Mouse (Mus musculus): ENCODE measurements around the gene Fbxw4. TPM values are rescaled to one million over a fixed set of nuclear protein-coding genes. Genes with fewer than 3 reads are reported as not detected.
"Not testable (repeated sequence)": the region's sequence is repeated elsewhere in the genome, so short reads cannot be mapped to it uniquely, and the experiment has no call there.

The Fbxw4 gene
- polyA plus RNA-seq, 1 experiment = 44.8 TPM

DNA sequence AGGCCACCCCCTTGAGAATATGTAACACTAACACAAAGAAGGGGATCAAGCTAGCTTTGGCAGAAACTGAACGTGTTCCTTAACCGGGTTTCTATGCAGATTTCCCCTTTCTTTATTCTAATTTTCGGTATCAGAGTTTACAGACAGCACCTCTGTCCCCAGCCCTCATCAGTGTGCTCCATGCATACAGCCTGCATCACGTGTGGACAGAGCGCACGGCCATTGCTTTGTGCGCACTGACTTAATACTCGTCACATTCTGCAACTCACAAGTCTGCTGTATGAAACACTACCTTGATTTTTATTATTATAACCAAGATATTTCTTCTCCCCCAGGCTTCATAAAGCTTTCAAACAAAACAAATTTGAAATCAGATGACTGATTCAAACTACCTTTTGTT, 4.2 kb downstream of the Fbxw4 start:
- peaks cover 6% of the 10 kb centered on the region for H3K4me1 ChIP-seq (ENCODE audit: control insufficient read depth, insufficient read depth, low read length)
- TF ChIP-seq POLR2A (IDR thresholded peaks at IDR 0.05; ENCODE audit: borderline replicate concordance, insufficient read depth, low read length) (no peak), CTCF (IDR thresholded peaks at IDR 0.05; ENCODE audit: borderline replicate concordance, insufficient read depth, low read depth, low read length) (no peak)
- no peak for DNase-seq
- H3K27me3 ChIP-seq (ENCODE audit: control insufficient read depth, insufficient read depth, low read length) = no peaks in the 10 kb centered on the region
- H3K27ac ChIP-seq (ENCODE audit: insufficient read depth, low read length) = no peak overlapping the region
- 79% methylated on average over 8 of the region's 8 CpGs for WGBS
- no peak overlapping the region for H3K4me3 ChIP-seq (replicated peaks; ENCODE audit: insufficient read depth, low read depth, low read length)

DNA sequence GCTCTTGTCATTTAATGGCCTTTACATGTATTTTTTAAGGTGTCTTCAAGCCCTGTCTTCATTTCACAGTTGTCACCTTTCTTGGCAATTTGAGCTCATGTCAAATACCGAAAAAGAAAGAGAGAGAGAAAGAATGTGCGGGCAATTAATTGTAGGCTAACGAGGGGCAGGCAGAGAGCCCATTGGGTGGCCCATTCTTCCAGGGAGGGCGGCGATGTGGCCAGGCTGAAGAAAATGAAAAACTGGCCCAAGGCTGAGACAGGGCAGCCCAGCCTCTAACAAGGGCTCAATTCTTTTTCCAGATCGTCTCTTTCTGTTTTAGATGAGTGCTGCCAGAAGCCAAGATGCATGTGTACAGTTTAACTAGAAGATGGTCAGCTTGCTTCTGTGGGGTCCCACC, 6.1 kb downstream of the Fbxw4 start:
- Histone ChIP-seq H3K4me1 (ENCODE audit: control insufficient read depth, insufficient read depth, low read length) (peaks cover 6% of the 10 kb centered on the region), H3K27ac (ENCODE audit: insufficient read depth, low read length) (no peak overlapping the region), H3K27me3 (ENCODE audit: control insufficient read depth, insufficient read depth, low read length) (no peaks in the 10 kb centered on the region), H3K4me3 (replicated peaks; ENCODE audit: insufficient read depth, low read depth, low read length) (no peak overlapping the region)
- no peak for DNase-seq
- TF ChIP-seq POLR2A (IDR thresholded peaks at IDR 0.05; ENCODE audit: borderline replicate concordance, insufficient read depth, low read length) (no peak), CTCF (IDR thresholded peaks at IDR 0.05; ENCODE audit: borderline replicate concordance, insufficient read depth, low read depth, low read length) (no peak)
- WGBS = 52% methylated on average over 6 of the region's 6 CpGs

- no peak overlapping the region for H3K4me3 ChIP-seq (replicated peaks; ENCODE audit: insufficient read depth, low read depth, low read length)
- no peak for TF ChIP-seq CTCF (IDR thresholded peaks at IDR 0.05; ENCODE audit: borderline replicate concordance, insufficient read depth, low read depth, low read length)
- TF ChIP-seq POLR2A (IDR thresholded peaks at IDR 0.05; ENCODE audit: borderline replicate concordance, insufficient read depth, low read length) = no peak
- 51% methylated on average over 15 of the region's 15 CpGs for WGBS
- H3K4me1 ChIP-seq (ENCODE audit: control insufficient read depth, insufficient read depth, low read length) = peaks cover 6% of the 10 kb centered on the region
- no peak for DNase-seq
- no peaks in the 10 kb centered on the region for H3K27me3 ChIP-seq (ENCODE audit: control insufficient read depth, insufficient read depth, low read length)
- H3K27ac ChIP-seq (ENCODE audit: insufficient read depth, low read length) = no peak overlapping the region
Observed at GRCm38 (mm10) chr19:45652286-45652988, 7.7 kb downstream of the Fbxw4 start.

DNA sequence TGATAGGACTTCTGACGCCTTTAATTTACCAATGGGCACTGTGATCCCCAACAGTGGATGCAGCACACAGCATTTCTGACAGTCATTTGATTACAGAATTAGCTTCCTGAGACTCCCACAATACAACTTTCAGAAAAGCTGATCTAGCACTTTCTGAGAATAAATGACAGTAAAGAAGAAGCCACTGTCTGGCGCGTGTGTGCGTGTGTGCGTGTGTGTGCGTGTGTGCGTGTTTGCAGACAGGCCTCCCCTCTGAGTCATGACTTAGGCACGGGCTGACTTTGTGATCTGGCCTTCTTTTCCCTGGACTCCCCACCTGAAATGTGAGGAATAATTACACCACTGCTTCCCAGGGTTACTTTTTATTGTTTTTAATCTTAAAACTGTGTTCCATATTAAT, 8.6 kb downstream of the Fbxw4 start:
- 93% methylated on average over 8 of the region's 8 CpGs for WGBS
- no peak overlapping the region for H3K27ac ChIP-seq (ENCODE audit: insufficient read depth, low read length)
- TF ChIP-seq POLR2A (IDR thresholded peaks at IDR 0.05; ENCODE audit: borderline replicate concordance, insufficient read depth, low read length) = no peak
- no peak for TF ChIP-seq CTCF (IDR thresholded peaks at IDR 0.05; ENCODE audit: borderline replicate concordance, insufficient read depth, low read depth, low read length)
- no peak overlapping the region for H3K4me3 ChIP-seq (replicated peaks; ENCODE audit: insufficient read depth, low read depth, low read length)
- no peak for DNase-seq
- no peaks in the 10 kb centered on the region for H3K27me3 ChIP-seq (ENCODE audit: control insufficient read depth, insufficient read depth, low read length)
- peaks cover 8% of the 10 kb centered on the region for H3K4me1 ChIP-seq (ENCODE audit: control insufficient read depth, insufficient read depth, low read length)

DNA sequence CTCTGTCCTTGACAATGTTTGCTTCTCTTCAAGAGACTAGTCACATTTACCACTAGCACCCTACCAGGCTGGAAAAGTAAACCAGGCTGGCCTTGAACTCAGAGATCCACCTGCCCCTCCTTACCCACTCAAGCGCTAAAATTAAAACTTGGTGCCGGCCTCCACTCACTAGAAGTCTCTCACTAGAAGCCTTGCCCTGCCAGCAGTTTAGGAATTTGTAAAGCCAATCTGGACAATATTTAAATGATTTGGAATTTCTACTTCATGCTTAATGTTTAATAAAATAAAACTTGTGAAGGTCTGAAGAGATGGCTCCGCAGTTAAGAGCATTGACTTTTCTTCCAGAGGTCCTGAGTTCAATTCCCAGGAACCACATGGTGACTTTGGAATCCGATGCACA, 10.3 kb downstream of the Fbxw4 start:
- Histone ChIP-seq H3K4me1 (ENCODE audit: control insufficient read depth, insufficient read depth, low read length) (peaks cover 8% of the 10 kb centered on the region), H3K27me3 (ENCODE audit: control insufficient read depth, insufficient read depth, low read length) (no peaks in the 10 kb centered on the region), H3K4me3 (replicated peaks; ENCODE audit: insufficient read depth, low read depth, low read length) (no peak overlapping the region), H3K27ac (ENCODE audit: insufficient read depth, low read length) (no peak overlapping the region)
- TF ChIP-seq CTCF (IDR thresholded peaks at IDR 0.05; ENCODE audit: borderline replicate concordance, insufficient read depth, low read depth, low read length) = no peak
- TF ChIP-seq POLR2A (IDR thresholded peaks at IDR 0.05; ENCODE audit: borderline replicate concordance, insufficient read depth, low read length) = no peak
- no peak for DNase-seq
- WGBS = 76% methylated on average over 4 of the region's 4 CpGs

- H3K4me3 ChIP-seq (replicated peaks; ENCODE audit: insufficient read depth, low read depth, low read length); DNase-seq; H3K27ac ChIP-seq (ENCODE audit: insufficient read depth, low read length); H3K27me3 ChIP-seq (ENCODE audit: control insufficient read depth, insufficient read depth, low read length); H3K4me1 ChIP-seq (ENCODE audit: control insufficient read depth, insufficient read depth, low read length): not testable (repeated sequence)
- WGBS = 86% methylated on average over 6 of the region's 6 CpGs
Observed at GRCm38 (mm10) chr19:45648469-45648868, 11.6 kb downstream of the Fbxw4 start.

DNA sequence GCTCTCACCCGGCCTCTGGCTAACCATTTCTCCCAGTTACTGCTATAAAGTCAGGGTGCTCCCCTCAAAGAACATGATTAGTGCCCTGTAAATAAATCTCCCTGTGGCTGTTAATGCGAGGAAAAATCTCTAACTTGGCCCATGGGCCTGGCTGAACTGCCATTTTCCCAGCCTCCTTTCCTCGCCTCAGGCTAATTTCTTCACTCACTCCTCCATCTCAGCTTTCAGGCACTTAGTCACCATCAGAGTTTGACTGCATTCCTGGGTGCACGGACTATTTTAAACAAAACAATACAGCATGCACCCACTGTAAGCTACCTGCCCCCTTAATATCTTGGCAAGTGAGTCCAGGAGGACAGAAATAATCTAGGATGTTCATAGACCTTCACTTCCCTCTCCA, 13.2 kb downstream of the Fbxw4 start:
- DNase-seq = no peak
- Histone ChIP-seq H3K27ac (ENCODE audit: insufficient read depth, low read length) (no peak overlapping the region), H3K27me3 (ENCODE audit: control insufficient read depth, insufficient read depth, low read length) (no peaks in the 10 kb centered on the region), H3K4me1 (ENCODE audit: control insufficient read depth, insufficient read depth, low read length) (peaks cover 4% of the 10 kb centered on the region), H3K4me3 (replicated peaks; ENCODE audit: insufficient read depth, low read depth, low read length) (no peak overlapping the region)
- 83% methylated on average over 4 of the region's 4 CpGs for WGBS
- TF ChIP-seq POLR2A (IDR thresholded peaks at IDR 0.05; ENCODE audit: borderline replicate concordance, insufficient read depth, low read length) (no peak), CTCF (IDR thresholded peaks at IDR 0.05; ENCODE audit: borderline replicate concordance, insufficient read depth, low read depth, low read length) (no peak)

- Histone ChIP-seq H3K27ac (ENCODE audit: insufficient read depth, low read length) (no peak overlapping the region), H3K4me1 (ENCODE audit: control insufficient read depth, insufficient read depth, low read length) (no peaks in the 10 kb centered on the region), H3K4me3 (replicated peaks; ENCODE audit: insufficient read depth, low read depth, low read length) (no peak overlapping the region), H3K27me3 (ENCODE audit: control insufficient read depth, insufficient read depth, low read length) (no peaks in the 10 kb centered on the region)
- WGBS = 69% methylated on average over 7 of the region's 7 CpGs
- no peak for DNase-seq
- TF ChIP-seq POLR2A (IDR thresholded peaks at IDR 0.05; ENCODE audit: borderline replicate concordance, insufficient read depth, low read length) (no peak), CTCF (IDR thresholded peaks at IDR 0.05; ENCODE audit: borderline replicate concordance, insufficient read depth, low read depth, low read length) (no peak)
Observed at GRCm38 (mm10) chr19:45640691-45641090, 19.4 kb downstream of the Fbxw4 start.
